Mouse (Mus musculus) kidney, postnatal 0 days (tissue): ENCODE data around the gene Guca1b. TPM values are rescaled to one million over a fixed set of nuclear protein-coding genes. Genes with fewer than 3 reads are reported as not detected.

Experiments used
- ATAC-seq: fragments of 200-750 bp; cut with Nextera tagmentation; replicated peaks from 2 replicates; pipeline ENCODE4 v1.8.0; 2017; ENCODE audit warnings: low read depth, moderate number of reproducible peaks, moderate TSS enrichment, moderate library complexity; ENCODE audit not compliant: low FRiP score
- DNase-seq: peaks from one replicate; pipeline ENCODE4 v3.0.0-alpha.2; 2016; ENCODE audit warnings: low spot score
- H3K27ac ChIP-seq: fragments of 300-500 bp; sonication (generic); 2 replicates; pipeline ENCODE4 v1.5.1; 2014; ENCODE audit warnings: mild to moderate bottlenecking
- H3K27me3 ChIP-seq: fragments of 300-500 bp; sonication (generic); 2 replicates; pipeline ENCODE4 v1.6.1; 2014; ENCODE audit warnings: low read length, mixed read lengths; ENCODE audit not compliant: insufficient read depth
- H3K36me3 ChIP-seq: fragments of 300-500 bp; sonication (generic); 2 replicates; pipeline ENCODE4 v1.6.1; 2014; ENCODE audit warnings: low read length, mixed read lengths; ENCODE audit not compliant: insufficient read depth
- H3K4me1 ChIP-seq: fragments of 300-500 bp; sonication (generic); replicated peaks from 2 replicates; pipeline ENCODE4 v1.6.1; 2014; ENCODE audit warnings: antibody characterized with exemption, low read length, mixed read lengths; ENCODE audit not compliant: insufficient read depth
- H3K4me2 ChIP-seq: fragments of 300-500 bp; sonication (generic); 2 replicates; pipeline ENCODE4 v1.6.1; 2014; ENCODE audit warnings: mild to moderate bottlenecking, low read length, moderate library complexity, mixed read lengths
- H3K4me3 ChIP-seq: fragments of 300-500 bp; sonication (generic); replicated peaks from 2 replicates; pipeline ENCODE4 v1.5.1; 2014; ENCODE audit warnings: low read depth, low read length
- H3K9ac ChIP-seq: fragments of 300-500 bp; sonication (generic); 2 replicates; pipeline ENCODE4 v1.6.1; 2014; ENCODE audit warnings: low read depth, low read length
- H3K9me3 ChIP-seq: fragments of 300-500 bp; sonication (generic); replicated peaks from 2 replicates; pipeline ENCODE4 v1.6.1; 2016; ENCODE audit warnings: low read length, inconsistent platforms, mixed read lengths
- CTCF ChIP-seq: IDR thresholded peaks from 2 replicates; pipeline ENCODE4 v1.5.1; 2016; ENCODE audit warnings: antibody characterized with exemption, low read depth, mild to moderate bottlenecking, moderate library complexity
- WGBS: fragments of 180-500 bp; shearing (Covaris S2); extraction: QIAGEN DNeasy Blood & Tissue Kit; methylation state at CpG from one replicate; pipeline ENCODE4 v1.1.7; 2014; 5-methylcytosine and 5-hydroxymethylcytosine counted together
- polyA plus RNA-seq: library from polyadenylated mRNA; unstranded; fragments of >200 nt; fragmentation: Nextera tagmentation; extraction: Ambion mirVana; gene quantifications from 2 replicates; pipeline ENCODE4 v1.2.1, GENCODE M21; 2015

Guca1b gene
- polyA plus RNA-seq, 1 experiment from 2014 or later: 6.3 TPM

- DNase-seq (no peak), ATAC-seq (peak; percentile 34; the same call in 1 of the 2 replicates)
- 1% methylated on average over 20 of the region's 20 CpGs for WGBS
- TF ChIP-seq CTCF: no peak
- peak overlapping the region; percentile 97 for H3K4me2 ChIP-seq
- no peaks in the 10 kb centered on the region for H3K9me3 ChIP-seq
- H3K27me3 ChIP-seq: no peaks in the 10 kb centered on the region
- H3K27ac ChIP-seq: 0 out of 2 replicates have a peak overlapping the region, but pooled peaks have one; percentile 14
- H3K36me3 ChIP-seq: peaks cover 7% of the 10 kb centered on the region; the same call in 1 of the 2 replicates
- peak overlapping the region; percentile 64 for H3K9ac ChIP-seq
- H3K4me3 ChIP-seq: peak overlapping the region; percentile 80
- no peaks in the 10 kb centered on the region for H3K4me1 ChIP-seq
These were observed 16.1 kb upstream of the Guca1b start for GRCm38 (mm10) chr17:47369087-47369443.

- Histone ChIP-seq H3K4me2 (no peak overlapping the region), H3K4me1 (no peaks in the 10 kb centered on the region), H3K27ac (no peak overlapping the region), H3K4me3 (no peak overlapping the region), H3K9me3 (no peaks in the 10 kb centered on the region), H3K36me3 (peaks cover 29% of the 10 kb centered on the region), H3K27me3 (no peaks in the 10 kb centered on the region), H3K9ac (no peak overlapping the region)
- ATAC-seq: peak; percentile 75
- peak; percentile 88 for DNase-seq
- WGBS: 5% methylated on average over 4 of the region's 4 CpGs
- peak; percentile 92 for TF ChIP-seq CTCF
These were observed 13.7 kb upstream of the Guca1b start for GRCm38 (mm10) chr17:47371451-47371850.

DNA sequence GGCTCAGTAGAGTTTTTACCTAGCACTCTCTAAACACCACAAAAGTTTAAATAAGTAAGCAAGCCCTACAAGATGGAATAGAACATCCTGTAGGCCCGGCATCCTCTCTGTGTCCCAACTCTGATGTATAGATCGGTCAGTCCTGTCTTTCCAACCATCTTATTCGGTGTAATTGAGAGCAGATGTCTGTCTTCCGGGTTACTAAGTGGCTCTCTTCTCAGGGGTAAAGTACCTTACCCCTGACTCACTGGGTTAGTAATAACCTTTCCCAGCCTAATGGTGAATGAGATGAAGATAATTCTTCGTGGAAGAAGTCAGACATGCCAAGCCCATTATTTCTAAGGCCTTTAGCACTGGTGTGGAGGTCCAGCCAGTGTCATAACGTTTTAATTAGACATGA lies 11.2 kb upstream of the Guca1b start:
- no peak for ATAC-seq
- no peak for DNase-seq
- Histone ChIP-seq H3K4me3 (no peak overlapping the region), H3K4me2 (no peak overlapping the region), H3K9me3 (no peaks in the 10 kb centered on the region), H3K4me1 (no peaks in the 10 kb centered on the region), H3K36me3 (peaks cover 45% of the 10 kb centered on the region), H3K27me3 (no peaks in the 10 kb centered on the region), H3K27ac (no peak overlapping the region), H3K9ac (no peak overlapping the region)
- WGBS: 84% methylated on average over 6 of the region's 6 CpGs
- no peak for TF ChIP-seq CTCF

GRCm38 (mm10) chr17:47376779-47377280 lies 8.4 kb upstream of the Guca1b start:
- no peak for DNase-seq

GRCm38 (mm10) chr17:47378133-47378532 lies 7.1 kb upstream of the Guca1b start:
- peak; percentile 23; the same call in 1 of the 2 replicates for TF ChIP-seq CTCF
- ATAC-seq (no peak), DNase-seq (no peak)
- 83% methylated on average over 15 of the region's 15 CpGs for WGBS
- Histone ChIP-seq H3K27ac (no peak overlapping the region), H3K9me3 (no peaks in the 10 kb centered on the region), H3K4me1 (no peaks in the 10 kb centered on the region), H3K9ac (no peak overlapping the region), H3K36me3 (peaks cover 51% of the 10 kb centered on the region), H3K27me3 (no peaks in the 10 kb centered on the region), H3K4me3 (no peak overlapping the region), H3K4me2 (no peak overlapping the region)

More at GRCm38 (mm10) chr17:47376779-47377280, 8.4 kb upstream of the Guca1b start:
- 79% methylated on average over 6 of the region's 6 CpGs for WGBS
- no peak for TF ChIP-seq CTCF
- Histone ChIP-seq H3K9me3 (no peaks in the 10 kb centered on the region), H3K4me2 (no peak overlapping the region), H3K4me1 (no peaks in the 10 kb centered on the region), H3K36me3 (peaks cover 56% of the 10 kb centered on the region), H3K4me3 (no peak overlapping the region), H3K27me3 (no peaks in the 10 kb centered on the region), H3K27ac (no peak overlapping the region), H3K9ac (no peak overlapping the region)
- no peak for ATAC-seq

DNA sequence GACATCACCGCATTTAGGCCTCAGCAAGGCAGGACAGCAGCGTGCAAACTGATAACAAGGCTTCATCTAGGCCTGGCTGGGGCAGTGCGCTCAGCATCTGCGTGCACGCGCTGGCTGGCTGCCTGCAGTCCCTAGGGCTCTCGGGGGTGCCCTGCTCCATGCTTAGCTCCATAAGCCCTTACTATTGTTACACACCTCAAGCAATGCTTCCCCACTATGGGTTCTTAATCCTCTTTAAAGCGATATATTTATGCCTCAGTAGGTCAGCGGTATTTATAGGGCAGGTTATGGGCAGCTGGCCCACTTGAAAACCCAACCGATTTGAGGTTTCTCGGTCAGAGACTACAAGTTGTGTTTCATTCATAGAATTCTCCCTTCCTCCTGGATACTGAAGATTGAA lies 3.3 kb upstream of the Guca1b start:
- TF ChIP-seq CTCF: no peak
- ATAC-seq: no peak
- no peak for DNase-seq
- H3K9ac ChIP-seq: no peak overlapping the region
- H3K4me1 ChIP-seq: no peaks in the 10 kb centered on the region
- no peak overlapping the region for H3K4me2 ChIP-seq
- H3K4me3 ChIP-seq: no peak overlapping the region
- no peaks in the 10 kb centered on the region for H3K9me3 ChIP-seq
- H3K27me3 ChIP-seq: no peaks in the 10 kb centered on the region
- 67% methylated on average over 11 of the region's 11 CpGs for WGBS
- no peak overlapping the region for H3K27ac ChIP-seq
- peaks cover 24% of the 10 kb centered on the region; the same call in 1 of the 2 replicates for H3K36me3 ChIP-seq

DNA sequence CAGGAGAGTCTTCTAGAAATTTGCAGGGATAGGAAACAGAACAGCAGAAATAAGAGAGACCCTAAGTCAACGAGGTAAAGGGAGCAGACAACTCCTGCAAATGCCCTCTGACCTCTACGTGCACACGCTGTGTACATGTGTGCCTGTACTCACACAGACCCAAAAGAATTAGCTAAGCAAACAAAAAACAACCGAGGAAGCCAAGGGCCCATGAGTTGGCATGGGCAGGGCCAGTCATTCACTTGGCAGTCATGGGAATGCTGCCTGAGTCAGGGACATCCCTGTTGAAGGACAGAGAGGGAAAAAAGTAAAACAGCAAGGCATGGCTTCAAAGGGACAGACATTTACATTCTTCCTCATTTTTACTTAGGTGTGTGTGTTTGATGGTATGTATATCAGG lies 1.9 kb upstream of the Guca1b start:
- 81% methylated on average over 4 of the region's 4 CpGs for WGBS
- H3K27me3 ChIP-seq: no peaks in the 10 kb centered on the region
- no peak overlapping the region for H3K4me2 ChIP-seq
- no peak for TF ChIP-seq CTCF
- H3K4me3 ChIP-seq: no peak overlapping the region
- 0 out of 2 replicates have a peak, but pooled peaks cover 16% of the 10 kb centered on the region for H3K36me3 ChIP-seq
- ATAC-seq (no peak), DNase-seq (no peak)
- no peaks in the 10 kb centered on the region for H3K9me3 ChIP-seq
- H3K27ac ChIP-seq: no peak overlapping the region
- no peaks in the 10 kb centered on the region for H3K4me1 ChIP-seq
- no peak overlapping the region for H3K9ac ChIP-seq
